Mouse (Mus musculus) liver, embryonic 11.5 days (tissue): ENCODE measurements around the gene Lman1l. TPM values are rescaled to one million over a fixed set of nuclear protein-coding genes. Genes with fewer than 3 reads are reported as not detected.

Source experiments
- ATAC-seq: fragments of 200-750 bp; cut with Nextera tagmentation; replicated peaks from 2 replicates; pipeline ENCODE4 v1.8.0; 2017; ENCODE audit warnings: moderate number of reproducible peaks, mild to moderate bottlenecking, moderate TSS enrichment, moderate library complexity; ENCODE audit not compliant: low FRiP score
- DNase-seq: peaks from one replicate; pipeline ENCODE4 v3.0.0-alpha.2; 2017; ENCODE audit warnings: low spot score
- H3K27ac ChIP-seq: fragments of 300-500 bp; sonication (generic); 2 replicates; pipeline ENCODE4 v1.5.1; 2014; ENCODE audit warnings: mild to moderate bottlenecking, low read depth, low read length, control low read depth
- H3K27me3 ChIP-seq: fragments of 300-500 bp; sonication (generic); replicated peaks from 2 replicates; pipeline ENCODE4 v1.6.1; 2014; ENCODE audit warnings: low read length, mixed read lengths; ENCODE audit not compliant: control insufficient read depth, insufficient read depth
- H3K36me3 ChIP-seq: fragments of 300-500 bp; sonication (generic); 2 replicates; pipeline ENCODE4 v1.6.1; 2014; ENCODE audit warnings: mild to moderate bottlenecking, low read length, moderate library complexity, mixed read lengths; ENCODE audit not compliant: control insufficient read depth, insufficient read depth
- H3K4me1 ChIP-seq: fragments of 300-500 bp; sonication (generic); replicated peaks from 2 replicates; pipeline ENCODE4 v1.6.1; 2014; ENCODE audit warnings: low read length, mixed read lengths; ENCODE audit not compliant: control insufficient read depth, insufficient read depth
- H3K4me2 ChIP-seq: fragments of 300-500 bp; sonication (generic); 2 replicates; pipeline ENCODE4 v1.6.1; 2014; ENCODE audit warnings: mild to moderate bottlenecking, control low read depth, moderate library complexity
- H3K4me3 ChIP-seq: fragments of 300-500 bp; sonication (generic); 2 replicates; pipeline ENCODE4 v1.5.1; 2014; ENCODE audit warnings: low read depth, low read length, control low read depth
- H3K9ac ChIP-seq: fragments of 300-500 bp; sonication (generic); 2 replicates; pipeline ENCODE4 v1.6.1; 2014; ENCODE audit warnings: low read depth, low read length, control low read depth
- H3K9me3 ChIP-seq: fragments of 300-500 bp; sonication (generic); 2 replicates; pipeline ENCODE4 v1.6.1; 2016; ENCODE audit warnings: low read length, inconsistent platforms, mixed read lengths; ENCODE audit not compliant: control insufficient read depth
- WGBS: fragments of 180-500 bp; shearing (Covaris S2); extraction: QIAGEN DNeasy Blood & Tissue Kit; methylation state at CpG from one replicate; pipeline ENCODE4 v1.1.7; 2014; 5-methylcytosine and 5-hydroxymethylcytosine counted together
- polyA plus RNA-seq: library from polyadenylated mRNA; unstranded; fragments of >200 nt; fragmentation: Nextera tagmentation; extraction: Ambion mirVana; gene quantifications from 2 replicates; pipeline ENCODE4 v1.2.1, GENCODE M21; 2014

The Lman1l gene
- polyA plus RNA-seq, 1 experiment from 2014 or later, result not detected

GRCm38 (mm10) chr9:57618854-57619253 lies 1.7 kb downstream of the Lman1l start:
- Histone ChIP-seq H3K27me3 (no peaks in the 10 kb centered on the region), H3K4me1 (no peaks in the 10 kb centered on the region), H3K4me2 (no peak overlapping the region), H3K27ac (no peak overlapping the region), H3K9ac (no peak overlapping the region), H3K4me3 (no peak overlapping the region), H3K9me3 (no peaks in the 10 kb centered on the region), H3K36me3 (no peaks in the 10 kb centered on the region)
- DNase-seq, result no peak
- WGBS, result 66% methylated on average over 8 of the region's 8 CpGs
- no peak for ATAC-seq

DNA sequence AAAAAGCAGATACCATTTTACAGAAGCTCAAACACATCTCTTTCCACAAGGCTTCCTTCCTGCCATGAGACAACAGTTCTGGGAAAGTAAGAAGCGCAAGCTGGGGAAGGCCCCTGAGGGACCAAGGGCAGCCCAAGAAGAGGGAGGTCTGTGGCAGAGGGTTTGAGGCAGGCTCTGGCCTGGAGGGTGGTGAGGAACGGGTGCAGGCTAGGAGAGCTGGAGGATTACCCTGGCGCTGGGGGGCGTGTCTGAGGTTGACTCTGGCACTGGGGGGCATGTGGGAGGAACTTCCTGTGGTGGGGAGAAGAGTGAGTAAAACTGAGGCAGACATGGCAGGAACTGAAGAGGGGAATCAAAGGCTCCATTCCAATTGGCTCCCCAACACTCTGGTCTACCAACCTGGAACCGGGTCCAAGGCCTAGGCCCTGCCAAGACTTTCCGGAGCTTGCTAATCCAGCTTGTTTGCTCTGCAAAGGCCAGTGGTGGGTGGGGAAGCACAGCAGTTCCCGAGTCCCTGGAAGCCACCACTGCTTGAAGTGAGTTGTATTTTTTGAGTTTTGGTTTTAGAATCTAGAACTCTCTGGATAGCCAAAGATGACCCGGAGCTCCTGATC lies 2.9 kb downstream of the Lman1l start:
- no peak overlapping the region for H3K27ac ChIP-seq
- no peaks in the 10 kb centered on the region for H3K36me3 ChIP-seq
- H3K4me3 ChIP-seq, result no peak overlapping the region
- DNase-seq, result no peak
- no peak overlapping the region for H3K9ac ChIP-seq
- no peak overlapping the region for H3K4me2 ChIP-seq
- ATAC-seq, result no peak; the same call in 1 of the 2 replicates
- WGBS, result 63% methylated on average over 8 of the region's 8 CpGs
- H3K4me1 ChIP-seq, result no peaks in the 10 kb centered on the region
- no peaks in the 10 kb centered on the region for H3K9me3 ChIP-seq
- H3K27me3 ChIP-seq, result no peaks in the 10 kb centered on the region

DNA sequence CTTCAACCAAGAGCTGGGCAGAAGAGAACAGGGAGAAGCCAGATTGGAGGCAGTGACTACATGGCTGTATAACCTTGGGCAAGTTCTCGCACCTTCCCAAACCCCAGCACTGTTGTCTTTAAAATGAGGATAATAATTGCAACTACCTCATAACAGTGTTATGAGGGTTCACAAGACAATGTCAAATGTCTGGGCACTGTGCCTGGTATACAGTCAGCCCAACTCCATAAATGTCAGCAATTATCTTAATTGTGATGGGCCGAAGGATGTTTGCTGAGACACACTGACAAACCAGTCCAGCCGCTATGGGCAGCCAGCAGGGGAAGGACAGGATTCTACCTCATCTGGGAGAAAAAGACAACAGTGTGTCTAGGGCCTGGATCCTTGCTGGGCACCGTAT lies 5.8 kb downstream of the Lman1l start:
- no peak overlapping the region for H3K4me2 ChIP-seq
- H3K27ac ChIP-seq, result no peak overlapping the region
- H3K27me3 ChIP-seq, result no peaks in the 10 kb centered on the region
- ATAC-seq (no peak), DNase-seq (no peak)
- H3K9me3 ChIP-seq, result no peaks in the 10 kb centered on the region
- no peaks in the 10 kb centered on the region for H3K4me1 ChIP-seq
- H3K9ac ChIP-seq, result no peak overlapping the region
- H3K36me3 ChIP-seq, result no peaks in the 10 kb centered on the region
- 81% methylated on average over 4 of the region's 4 CpGs for WGBS
- H3K4me3 ChIP-seq, result no peak overlapping the region

- WGBS, result 78% methylated on average over 7 of the region's 7 CpGs
- no peaks in the 10 kb centered on the region; the same call in 1 of the 2 replicates for H3K27me3 ChIP-seq
- no peak for ATAC-seq
These were observed 6.6 kb downstream of the Lman1l start for GRCm38 (mm10) chr9:57613975-57614374.

GRCm38 (mm10) chr9:57612587-57612986 lies 8.0 kb downstream of the Lman1l start:
- no peak overlapping the region for H3K4me3 ChIP-seq
- H3K36me3 ChIP-seq, result no peaks in the 10 kb centered on the region
- no peaks in the 10 kb centered on the region for H3K4me1 ChIP-seq
- no peaks in the 10 kb centered on the region for H3K9me3 ChIP-seq
- H3K4me2 ChIP-seq, result no peak overlapping the region
- ATAC-seq, result no peak
- no peak overlapping the region for H3K27ac ChIP-seq
- H3K9ac ChIP-seq, result no peak overlapping the region
- peaks cover 3% of the 10 kb centered on the region; the same call in 1 of the 2 replicates for H3K27me3 ChIP-seq
- DNase-seq, result no peak
- 73% methylated on average over 7 of the region's 7 CpGs for WGBS

More at GRCm38 (mm10) chr9:57613975-57614374, 6.6 kb downstream of the Lman1l start:
- no peak overlapping the region for H3K9ac ChIP-seq
- no peaks in the 10 kb centered on the region for H3K36me3 ChIP-seq
- no peak overlapping the region for H3K4me2 ChIP-seq
- H3K4me3 ChIP-seq, result no peak overlapping the region
- no peaks in the 10 kb centered on the region for H3K9me3 ChIP-seq
- no peak for DNase-seq
- no peaks in the 10 kb centered on the region for H3K4me1 ChIP-seq
- no peak overlapping the region for H3K27ac ChIP-seq

DNA sequence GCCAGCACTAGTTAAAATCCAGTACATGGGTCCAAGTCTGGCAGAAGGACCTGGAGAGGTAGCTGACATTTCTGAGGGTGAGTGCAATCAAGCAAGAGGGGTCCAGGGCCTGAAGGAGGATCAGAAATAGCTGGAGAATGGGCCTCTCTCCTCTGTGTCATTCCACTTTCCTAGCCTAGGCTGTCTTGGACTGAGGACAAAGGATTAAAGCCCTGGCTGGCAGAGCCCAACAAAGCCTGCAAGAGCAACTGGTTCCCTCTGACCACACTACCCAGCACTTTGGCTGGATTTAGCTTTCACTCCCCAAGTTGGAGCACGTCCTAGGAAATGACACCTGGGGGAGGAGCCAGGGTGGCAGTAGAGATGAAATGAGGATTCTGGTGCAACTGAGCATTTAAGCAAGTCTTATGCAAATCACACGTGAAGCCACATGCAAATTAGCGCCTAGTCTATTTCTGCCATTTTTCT lies 10.2 kb downstream of the Lman1l start:
- H3K4me2 ChIP-seq, result no peak overlapping the region
- ATAC-seq, result no peak
- H3K9ac ChIP-seq, result no peak overlapping the region
- H3K36me3 ChIP-seq, result no peaks in the 10 kb centered on the region
- WGBS, result 56% methylated on average over 3 of the region's 3 CpGs
- no peak for DNase-seq
- H3K9me3 ChIP-seq, result no peaks in the 10 kb centered on the region
- H3K4me1 ChIP-seq, result no peaks in the 10 kb centered on the region
- H3K27me3 ChIP-seq, result peaks cover 17% of the 10 kb centered on the region
- no peak overlapping the region for H3K4me3 ChIP-seq
- H3K27ac ChIP-seq, result no peak overlapping the region

DNA sequence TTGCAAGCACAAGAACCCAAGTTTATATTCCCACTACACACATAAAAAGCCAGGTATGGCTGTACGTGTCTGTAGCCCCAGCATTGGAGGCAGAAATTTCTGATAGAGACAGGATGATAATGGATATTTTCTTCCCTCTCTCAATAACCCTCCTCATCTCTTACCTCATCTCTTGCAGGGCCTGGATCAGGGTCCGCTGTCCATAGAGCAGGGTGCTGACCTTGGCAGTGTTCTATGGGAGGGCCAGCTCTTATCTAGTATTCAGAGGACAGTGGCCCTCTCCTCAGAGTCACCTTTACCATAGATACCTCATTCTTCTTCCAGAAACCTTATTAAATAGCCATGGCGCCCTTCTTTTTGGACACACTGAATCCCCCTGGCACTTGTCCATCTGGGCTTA lies 10.8 kb downstream of the Lman1l start:
- ATAC-seq (no peak), DNase-seq (no peak)
- Histone ChIP-seq H3K9me3 (no peaks in the 10 kb centered on the region), H3K36me3 (no peaks in the 10 kb centered on the region), H3K4me3 (no peak overlapping the region), H3K4me1 (no peaks in the 10 kb centered on the region), H3K27me3 (peaks cover 21% of the 10 kb centered on the region), H3K27ac (no peak overlapping the region), H3K4me2 (no peak overlapping the region), H3K9ac (no peak overlapping the region)
- 50% methylated on average over 3 of the region's 3 CpGs for WGBS

- Histone ChIP-seq H3K4me2 (no peak within 1 kb of the TSS), H3K4me3 (no peak within 1 kb of the TSS)
These were observed 14.3 kb downstream of the Lman1l start, which contains the start of gene Cplx3 for GRCm38 (mm10) chr9:57606139-57606851. TSS of gene Cplx3 (minus strand) at chr9:57606281.

GRCm38 (mm10) chr9:57605503-57605902 lies 15.1 kb downstream of the Lman1l start:
- Histone ChIP-seq H3K4me1 (peaks cover 9% of the 10 kb centered on the region), H3K27me3 (peaks cover 26% of the 10 kb centered on the region), H3K4me2 (no peak overlapping the region), H3K9ac (no peak overlapping the region), H3K27ac (no peak overlapping the region), H3K36me3 (no peaks in the 10 kb centered on the region), H3K4me3 (no peak overlapping the region), H3K9me3 (no peaks in the 10 kb centered on the region)
- DNase-seq, result no peak
- WGBS, result 20% methylated on average over 9 of the region's 9 CpGs
- ATAC-seq, result no peak

More at GRCm38 (mm10) chr9:57606139-57606851, 14.3 kb downstream of the Lman1l start, which contains the start of gene Cplx3:
- DNase-seq (peak; percentile 67), ATAC-seq (no peak; the same call in 1 of the 2 replicates)
- Histone ChIP-seq H3K4me1 (peaks cover 1% of the 10 kb centered on the region), H3K9me3 (no peaks in the 10 kb centered on the region), H3K27me3 (peaks cover 25% of the 10 kb centered on the region), H3K36me3 (no peaks in the 10 kb centered on the region), H3K9ac (no peak within 1 kb of the TSS), H3K27ac (no peak within 1 kb of the TSS)
- WGBS, result 7% methylated on average over 24 of the region's 24 CpGs
